Mouse (Mus musculus) right cerebral cortex, postnatal 14 days (tissue): Measurements from ENCODE around the gene Eif4e1b.
A peak's percentile ranks its signal among the peaks of the same experiment; 100 is the strongest.

Experiments
- DNase-seq: peaks from one replicate; pipeline ENCODE4 v3.0.0; 2022

Eif4e1b gene

DNA sequence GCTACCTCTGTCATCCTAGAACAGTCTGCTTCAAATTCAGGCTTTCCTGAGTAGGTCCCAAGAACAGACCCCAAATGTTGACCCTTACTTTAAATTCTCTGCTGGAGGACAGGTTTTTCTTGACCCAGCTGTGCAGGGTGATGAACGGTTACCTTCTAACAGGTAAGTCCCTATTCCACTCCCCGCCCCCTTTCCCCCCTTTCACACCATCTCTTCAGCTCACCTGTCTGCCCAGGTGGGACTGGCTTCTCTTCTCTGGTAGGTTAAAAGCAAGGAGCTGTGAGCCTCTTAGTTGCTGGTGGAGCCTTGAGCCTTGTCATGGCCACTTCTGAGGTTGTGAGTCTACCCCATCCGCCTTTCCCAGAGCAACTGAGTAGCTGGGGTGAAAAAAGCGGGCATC, at the start of gene Eif4e1b:
TSS of gene Eif4e1b (plus strand) at position 301 of the 400 bp plus-strand sequence.
- DNase-seq: no peak

DNA sequence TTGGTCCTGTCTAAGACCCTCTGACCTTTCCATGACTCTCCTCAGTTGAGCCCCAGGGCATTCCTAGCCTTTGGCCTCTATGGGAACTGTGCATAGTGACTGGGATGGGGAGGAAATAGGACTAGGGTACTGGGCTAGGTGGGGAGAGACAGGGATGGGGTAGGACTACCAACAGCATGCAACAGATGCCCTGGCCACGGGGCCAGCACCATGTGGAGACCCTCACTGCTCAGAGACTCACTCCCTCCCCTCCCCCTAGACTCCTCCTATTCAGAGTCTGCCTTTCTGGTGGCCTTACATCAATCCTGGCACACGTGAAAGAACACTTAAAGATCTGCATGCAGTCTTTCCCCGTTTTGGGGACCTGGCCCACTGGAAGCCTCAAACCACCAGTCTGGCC, 46.9 kb upstream of the Eif4e1b start:
- DNase-seq: no peak

DNA sequence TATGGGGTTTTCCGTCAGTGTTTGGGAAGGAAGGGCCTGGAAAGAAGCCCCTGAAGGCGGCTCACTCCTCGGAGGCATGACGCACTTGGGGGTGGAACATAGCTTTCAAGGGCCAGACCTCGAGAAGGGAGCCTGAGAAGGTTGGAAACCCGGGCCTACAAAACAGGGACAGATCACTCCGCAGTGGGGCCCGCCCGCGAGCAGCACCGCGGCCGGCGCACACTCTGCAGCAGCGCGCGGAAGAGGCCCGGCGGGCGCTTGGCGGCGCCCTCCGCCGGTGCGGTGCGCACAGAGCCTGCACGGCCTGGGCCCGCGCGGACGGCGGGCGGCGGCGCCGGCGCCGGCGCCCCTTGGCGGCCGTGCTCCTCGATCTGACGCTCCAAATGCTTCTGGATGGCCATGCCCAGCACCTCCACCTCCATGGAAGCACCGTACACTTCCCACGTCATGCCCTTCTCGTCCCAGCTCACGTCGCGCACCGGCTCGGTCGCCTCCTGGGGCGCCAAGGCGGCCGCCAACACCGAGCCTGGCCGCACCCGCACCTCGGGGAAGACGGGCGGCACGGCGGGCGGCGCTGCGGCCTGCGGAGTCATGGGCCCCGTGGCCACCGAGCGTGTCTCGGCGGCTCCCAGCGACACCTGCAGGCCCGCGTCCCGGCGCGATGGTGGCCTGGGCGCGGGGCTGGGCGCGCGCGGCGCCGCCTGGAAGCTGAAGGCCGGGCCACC, 46.1 kb upstream of the Eif4e1b start:
- no peak for DNase-seq

DNA sequence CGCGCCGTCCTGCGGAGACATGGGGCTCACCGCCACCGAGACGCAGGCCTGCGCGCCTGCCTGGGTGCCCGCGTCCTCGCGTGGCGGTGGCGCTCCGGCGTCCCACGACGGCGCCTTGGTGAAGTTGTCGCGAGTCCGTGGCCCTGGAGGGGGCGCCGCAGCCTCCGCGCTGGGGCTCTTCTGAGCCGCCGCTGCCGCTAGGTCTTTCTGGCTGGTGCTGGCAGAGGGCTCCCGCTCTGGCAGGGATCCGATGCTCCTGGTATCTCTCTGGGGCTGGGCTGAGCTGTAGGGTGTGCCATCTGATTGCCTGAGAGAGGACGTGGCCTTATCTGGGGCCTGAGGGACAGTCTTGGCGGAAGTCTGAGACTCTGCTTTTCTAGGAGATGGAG, 45.6 kb upstream of the Eif4e1b start:
- peak; percentile 53 for DNase-seq

DNA sequence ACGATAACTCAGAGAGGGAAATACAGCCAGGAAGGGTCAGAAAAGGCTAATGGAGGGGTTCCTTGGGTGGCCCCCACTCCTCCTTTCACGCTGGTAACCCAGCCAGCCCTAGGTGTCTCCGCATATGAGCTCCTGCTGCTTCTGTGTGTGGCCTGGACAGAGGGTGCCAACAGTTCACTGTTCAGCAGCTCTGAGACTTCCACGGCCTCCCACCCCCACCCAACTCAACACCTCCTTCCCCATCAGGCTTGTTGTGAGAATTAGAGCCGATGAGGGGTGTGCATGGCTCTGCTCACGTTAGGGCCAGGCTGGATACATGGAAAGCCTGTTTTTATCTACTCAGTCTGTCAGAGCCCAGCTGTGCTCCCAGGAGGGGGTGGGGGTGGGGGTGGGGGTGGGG, 37.7 kb upstream of the Eif4e1b start:
- no peak for DNase-seq

DNA sequence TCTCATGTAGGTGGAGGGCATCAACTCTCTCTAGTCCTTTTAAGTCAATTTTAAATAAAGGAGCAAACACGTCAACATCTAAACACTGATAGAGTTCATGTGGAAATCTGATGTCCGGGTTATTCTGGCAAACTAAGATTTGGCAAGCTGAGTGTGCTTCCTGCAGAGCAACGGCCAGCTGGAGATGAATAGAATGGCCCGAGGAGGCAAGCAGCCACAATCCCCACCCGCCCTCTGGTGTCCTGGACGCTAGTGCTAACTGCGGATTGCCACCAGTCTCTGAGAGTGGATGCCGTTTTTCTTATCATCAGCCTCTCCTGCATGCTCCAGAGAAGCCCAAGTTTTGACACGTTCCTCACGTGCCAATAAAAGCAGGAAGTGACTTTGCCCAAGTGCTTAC, 36.9 kb upstream of the Eif4e1b start:
- no peak for DNase-seq

DNA sequence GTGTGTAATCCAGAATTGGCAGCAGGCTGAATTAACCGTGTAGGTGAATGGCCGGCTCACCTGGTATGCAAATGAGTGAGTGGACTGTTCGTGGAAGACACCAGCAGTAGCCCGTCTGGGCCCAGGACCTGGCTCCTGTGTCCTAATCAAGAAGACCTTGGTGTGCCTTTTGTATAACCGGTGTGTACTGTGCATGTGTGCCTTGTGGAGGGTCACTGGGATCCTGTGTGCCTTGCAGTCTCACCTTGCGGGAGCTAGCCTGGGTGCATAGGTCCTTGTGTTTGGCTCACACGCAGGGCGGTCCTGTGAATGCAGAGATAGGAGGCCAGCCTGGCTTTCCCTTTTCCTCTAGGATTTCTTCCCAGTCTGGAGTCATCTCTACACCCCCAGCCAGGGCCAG, 35.6 kb upstream of the Eif4e1b start:
- no peak for DNase-seq

DNA sequence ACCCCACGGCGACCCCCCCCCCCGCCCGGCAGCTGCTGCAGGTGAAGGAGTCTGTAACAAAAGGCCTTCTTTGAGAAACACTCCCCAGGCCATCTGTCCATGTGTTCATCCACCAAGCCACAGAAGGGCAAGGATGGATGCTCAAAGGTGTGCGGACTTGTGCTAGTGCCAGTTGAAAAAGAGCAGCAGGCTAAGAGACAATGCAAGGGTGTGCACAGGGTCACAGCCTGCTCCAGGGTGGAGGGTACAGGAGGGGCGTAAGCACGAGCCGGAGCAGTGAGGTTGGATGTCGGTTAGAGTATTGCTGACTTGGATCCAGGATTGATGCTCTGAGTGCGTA, 35.1 kb upstream of the Eif4e1b start:
- DNase-seq: no peak

DNA sequence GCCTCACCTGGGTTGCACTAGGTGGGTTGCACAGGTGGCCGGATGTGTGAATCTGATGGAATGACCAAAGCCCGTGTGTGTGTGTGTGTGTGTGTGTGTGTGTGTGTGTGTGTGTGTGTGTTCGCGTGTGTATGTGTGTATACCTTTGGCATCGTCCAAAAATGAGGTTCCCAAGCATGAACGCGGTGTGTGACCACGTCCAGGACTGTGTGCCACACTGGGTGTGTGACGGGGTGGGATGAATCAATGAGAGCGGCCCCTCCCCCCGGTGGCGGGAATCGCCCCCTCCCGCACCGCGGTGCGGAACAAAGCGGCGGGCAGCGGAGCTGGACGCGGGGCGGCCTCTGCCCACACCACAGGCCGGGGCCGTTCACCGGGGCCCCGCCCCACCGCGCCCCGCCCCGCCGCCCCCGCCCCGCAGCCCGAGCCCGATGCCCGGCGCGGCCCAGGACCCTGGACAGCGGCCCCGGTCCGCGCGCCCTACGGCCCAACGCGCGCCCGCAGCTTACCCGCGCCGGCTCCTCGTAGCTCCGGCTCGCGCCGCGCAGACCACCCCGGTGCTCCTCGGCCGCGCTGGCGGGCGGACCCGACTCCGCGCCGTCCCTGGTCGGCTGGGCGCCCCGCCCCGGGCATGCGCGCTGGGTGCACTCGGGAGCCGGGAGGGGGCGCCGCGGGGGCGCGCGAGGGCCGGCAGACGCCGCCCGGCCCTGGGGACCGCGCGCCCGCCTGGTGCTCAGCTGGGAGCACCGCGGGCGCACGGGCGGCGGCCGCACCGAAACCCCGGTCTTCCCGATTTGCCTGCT, 34.5 kb upstream of the Eif4e1b start:
- peak; percentile 78 for DNase-seq

DNA sequence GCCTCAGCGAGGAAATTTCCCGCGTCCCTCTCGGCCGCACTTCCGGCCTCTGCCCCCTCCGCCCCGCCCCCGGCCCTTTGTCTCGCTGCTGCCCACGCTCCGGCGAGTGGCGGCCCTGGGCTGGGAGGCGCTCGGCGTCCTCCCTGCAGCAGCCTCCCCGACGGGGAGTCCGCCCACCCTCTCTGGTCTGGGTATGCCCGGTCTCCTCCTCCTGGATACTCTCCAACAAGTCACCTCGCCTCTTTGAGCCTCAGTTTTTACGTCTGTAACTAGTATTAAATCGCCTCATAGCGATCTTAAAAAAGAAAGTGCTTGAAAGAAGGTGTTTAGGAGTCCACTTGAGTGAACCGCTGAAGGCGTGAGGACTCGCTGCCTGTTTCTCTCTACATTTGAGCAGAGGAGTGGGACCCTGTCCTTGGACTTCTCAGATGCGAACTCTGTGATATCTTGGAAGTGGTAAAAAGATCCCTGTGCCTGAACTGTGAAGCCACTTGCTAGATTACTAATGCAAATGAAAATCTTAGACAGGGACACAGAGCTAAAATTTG, 33.9 kb upstream of the Eif4e1b start, which contains the start of gene Gprin1:
TSS of gene Gprin1 (minus strand) at position 11 of the 548 bp plus-strand sequence.
- DNase-seq: no peak

DNA sequence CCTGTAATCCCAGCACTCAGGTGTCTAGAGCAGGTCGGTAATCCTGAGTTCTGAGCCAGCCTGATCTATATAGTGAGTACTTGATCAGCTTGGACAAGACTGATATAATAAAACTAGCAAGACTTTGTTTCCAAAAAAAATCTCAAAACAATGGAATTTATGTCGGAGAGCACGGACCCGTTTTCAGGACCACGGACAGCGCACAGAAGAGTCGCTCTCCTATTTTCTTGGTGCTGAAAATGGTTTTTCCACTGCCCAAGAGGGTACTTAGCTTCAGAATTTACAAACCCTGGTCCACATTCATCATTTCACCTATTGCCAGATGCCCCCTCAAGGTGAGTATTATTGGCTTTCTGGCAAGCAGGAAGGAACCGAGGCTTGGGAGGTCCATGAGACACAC, 33.1 kb upstream of the Eif4e1b start:
- DNase-seq: no peak

DNA sequence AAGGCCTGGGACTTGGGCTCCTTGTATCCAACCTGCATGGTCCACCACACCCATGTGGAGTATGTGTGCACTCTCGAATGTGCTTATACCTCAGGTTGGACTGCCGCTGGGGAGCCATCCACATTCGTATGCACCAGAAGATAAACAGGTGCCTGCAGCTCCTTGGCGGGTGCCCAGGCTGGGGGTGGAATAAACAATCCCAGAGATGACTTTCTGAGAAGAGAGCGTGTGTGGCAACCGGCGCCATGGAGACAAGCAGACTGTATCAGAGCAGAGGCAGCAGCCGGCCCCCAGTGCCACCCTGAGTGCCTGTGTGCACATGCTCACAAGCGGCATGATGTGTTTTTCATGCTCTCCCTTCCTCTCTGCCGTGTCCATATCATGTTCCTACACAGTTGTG, 31.1 kb upstream of the Eif4e1b start:
- peak; percentile 89 for DNase-seq

DNA sequence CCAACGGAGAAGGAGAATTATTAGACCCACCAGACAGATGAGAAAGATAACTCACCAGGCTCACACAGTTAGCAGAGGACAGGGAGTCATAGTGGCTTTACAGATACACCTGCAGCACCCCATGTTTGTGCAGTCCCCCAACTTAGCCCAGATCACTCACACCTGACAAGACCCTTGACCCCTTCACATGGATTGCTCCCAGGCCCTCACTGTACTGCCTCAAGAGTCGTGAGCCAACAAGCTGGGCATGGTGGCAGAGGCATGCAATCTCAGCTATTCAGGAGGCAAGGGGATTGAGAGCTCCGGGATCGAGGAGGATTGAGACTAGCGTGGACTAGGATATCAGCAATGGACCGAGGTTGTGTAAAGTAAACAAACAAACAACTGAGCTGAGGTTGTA, 30.1 kb upstream of the Eif4e1b start:
- DNase-seq: no peak

DNA sequence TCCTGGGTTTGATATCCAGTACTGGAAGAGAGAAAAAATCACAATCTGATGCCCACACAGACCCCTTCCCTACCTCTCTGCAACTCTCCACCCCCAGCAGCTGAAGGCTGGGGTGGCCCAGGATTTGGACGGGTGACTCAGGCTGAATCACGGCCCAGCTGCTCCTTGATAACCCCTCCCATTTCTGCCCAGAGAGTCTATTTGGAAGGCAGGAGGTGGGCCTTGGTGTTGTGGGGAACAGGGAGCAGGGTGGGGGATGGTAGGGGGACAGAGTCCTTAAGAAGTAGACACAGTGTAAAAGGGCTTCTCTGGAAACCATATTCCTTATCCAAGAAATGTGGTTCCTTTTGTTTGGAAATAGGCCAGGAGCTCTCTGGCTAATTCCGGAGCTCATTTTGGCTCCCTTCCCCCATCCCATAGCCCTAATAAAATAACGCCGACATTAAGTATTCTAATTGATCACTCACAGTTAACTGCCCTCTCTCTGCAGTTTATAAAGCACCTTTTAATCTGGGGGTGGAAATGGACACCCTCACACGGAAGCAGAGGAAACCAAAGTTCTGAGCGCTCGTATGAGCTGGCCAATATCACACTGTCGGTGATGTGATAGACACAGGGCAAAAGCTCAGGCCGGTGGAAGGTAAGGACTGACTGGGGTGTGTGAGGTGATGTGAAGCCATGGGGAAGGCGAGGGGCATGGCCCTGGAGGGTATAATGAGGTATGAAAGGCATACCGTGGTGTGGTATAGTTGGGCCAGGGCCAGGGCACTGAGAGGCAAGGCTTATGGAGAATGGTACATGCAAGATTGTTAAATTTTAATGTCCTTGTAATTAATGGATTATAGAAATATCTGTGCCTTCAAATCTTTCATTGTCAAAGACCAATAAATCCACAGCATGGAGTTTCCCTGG, 29.4 kb upstream of the Eif4e1b start:
- no peak for DNase-seq

DNA sequence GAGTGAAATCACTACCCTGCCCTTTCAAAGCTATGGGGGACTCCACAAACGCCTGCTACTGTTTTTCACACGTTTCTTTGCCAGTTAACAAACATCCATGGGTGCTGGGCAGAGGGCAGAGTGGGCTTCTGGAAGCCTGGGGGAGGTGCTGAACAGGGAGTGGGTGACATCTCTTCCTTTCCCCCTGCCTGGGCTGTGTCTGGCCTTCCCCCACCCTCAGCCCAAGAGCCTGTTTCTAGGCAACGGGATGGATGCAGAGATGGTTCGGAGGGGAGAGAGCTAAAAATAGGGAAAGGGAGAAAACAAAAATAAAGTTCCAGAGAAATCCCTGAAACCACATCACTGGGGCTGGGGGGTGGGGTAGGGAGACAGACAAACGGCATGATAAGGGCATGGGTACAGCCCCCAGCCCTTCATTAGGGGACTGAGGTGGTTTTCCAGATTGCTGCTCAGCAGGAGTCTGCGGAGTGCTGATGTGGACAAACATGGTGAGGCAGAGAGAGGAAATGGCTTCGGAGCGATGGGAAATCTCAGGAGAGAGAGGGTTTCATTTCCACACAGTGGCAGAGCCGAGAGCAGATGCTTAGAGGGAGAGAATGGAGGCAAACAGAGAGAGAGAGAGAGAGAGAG, 28.5 kb upstream of the Eif4e1b start:
- no peak for DNase-seq

DNA sequence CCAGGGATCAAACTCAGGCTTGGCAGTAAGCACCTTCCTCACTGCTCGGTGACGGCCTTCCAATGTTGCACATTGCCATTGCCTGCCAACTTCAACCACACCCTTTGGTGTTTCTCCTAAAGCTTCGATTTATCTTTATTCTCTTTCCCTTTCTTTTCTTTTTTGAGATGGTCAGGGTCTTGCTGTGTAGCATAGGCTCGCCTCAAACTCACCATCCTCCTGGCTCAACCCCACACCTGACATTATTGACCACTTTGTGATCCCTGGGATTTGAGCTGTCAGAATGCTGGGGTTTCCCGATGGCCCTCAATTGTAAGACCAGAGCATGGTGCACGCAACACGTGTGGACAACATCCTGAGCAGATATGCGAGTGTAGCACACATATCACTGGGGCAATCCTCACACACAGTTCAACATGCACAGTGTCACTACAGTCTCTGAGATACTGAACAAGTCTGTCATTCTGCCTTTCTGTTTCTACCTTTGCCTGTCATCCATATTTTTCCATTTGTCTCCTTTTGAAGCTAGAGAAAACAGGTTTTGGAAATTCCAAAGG, 27.6 kb upstream of the Eif4e1b start:
- DNase-seq: no peak

DNA sequence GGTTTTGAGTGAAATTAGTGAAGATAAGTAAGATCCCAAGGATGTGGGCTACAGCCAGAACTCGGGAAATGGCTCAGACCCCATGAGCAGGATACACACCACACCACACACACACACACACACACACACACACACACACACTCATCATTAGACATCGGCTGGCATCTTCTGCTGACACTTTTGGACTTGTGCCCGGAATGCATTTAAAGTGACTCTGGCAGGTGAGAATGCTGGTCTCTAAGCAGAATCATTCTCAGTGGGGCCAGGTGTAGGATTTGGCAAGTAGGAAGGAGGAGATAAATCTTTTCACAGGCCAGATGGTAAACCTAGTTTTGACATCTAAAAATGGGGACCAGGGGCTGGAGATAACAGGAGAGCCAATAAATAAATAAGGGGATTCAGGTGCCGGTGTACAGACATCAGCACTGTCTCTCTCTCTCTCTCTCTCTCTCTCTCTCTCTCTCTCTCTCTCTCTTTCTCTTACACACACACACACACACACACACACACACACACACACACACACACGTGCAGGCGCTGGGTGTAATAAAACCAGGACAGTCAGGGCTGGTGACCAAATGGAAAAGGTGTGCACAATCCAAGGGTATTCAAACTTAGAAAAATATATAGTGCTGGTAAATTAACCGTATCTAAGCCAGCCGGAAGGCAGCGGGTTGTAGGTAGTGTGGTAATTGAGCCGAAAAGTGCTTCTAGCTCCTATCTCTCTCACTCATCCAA, 26.5 kb upstream of the Eif4e1b start:
- DNase-seq: peak; percentile 67

DNA sequence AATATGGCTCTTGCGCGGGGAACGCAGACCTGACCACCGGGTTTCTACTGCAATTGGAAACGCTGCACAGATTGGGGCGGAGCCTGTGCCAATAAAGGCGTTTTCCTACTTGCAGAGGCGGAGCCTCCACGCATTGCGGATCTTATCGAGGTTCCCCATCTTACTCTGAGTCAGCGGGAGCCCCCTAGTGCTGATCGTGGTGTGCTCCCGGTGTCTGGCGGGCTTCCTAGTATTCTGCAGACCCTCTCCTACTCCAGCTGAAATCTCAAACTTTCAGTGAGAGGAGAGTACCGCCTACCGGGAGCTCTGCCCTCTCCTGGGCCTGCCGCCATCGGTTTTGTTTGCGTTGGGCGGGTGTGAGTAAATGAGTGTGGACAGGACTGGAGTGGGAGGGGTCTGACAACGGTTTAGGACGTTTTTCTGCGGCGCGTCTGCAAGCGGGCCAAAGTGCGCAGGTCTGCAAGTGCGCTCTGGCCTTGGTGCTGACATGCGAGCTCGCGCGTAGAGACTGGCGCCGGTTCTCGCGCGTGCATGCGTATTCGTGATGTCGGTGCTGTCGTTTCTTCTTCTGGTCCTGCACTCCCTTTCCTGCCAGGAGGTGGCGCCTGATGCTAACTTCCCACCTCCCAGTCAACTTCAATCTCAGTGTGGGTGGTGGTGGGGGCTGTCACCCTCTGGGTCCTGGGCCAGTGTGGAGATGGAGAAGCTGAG, 25.6 kb upstream of the Eif4e1b start:
- DNase-seq: peak; percentile 92

DNA sequence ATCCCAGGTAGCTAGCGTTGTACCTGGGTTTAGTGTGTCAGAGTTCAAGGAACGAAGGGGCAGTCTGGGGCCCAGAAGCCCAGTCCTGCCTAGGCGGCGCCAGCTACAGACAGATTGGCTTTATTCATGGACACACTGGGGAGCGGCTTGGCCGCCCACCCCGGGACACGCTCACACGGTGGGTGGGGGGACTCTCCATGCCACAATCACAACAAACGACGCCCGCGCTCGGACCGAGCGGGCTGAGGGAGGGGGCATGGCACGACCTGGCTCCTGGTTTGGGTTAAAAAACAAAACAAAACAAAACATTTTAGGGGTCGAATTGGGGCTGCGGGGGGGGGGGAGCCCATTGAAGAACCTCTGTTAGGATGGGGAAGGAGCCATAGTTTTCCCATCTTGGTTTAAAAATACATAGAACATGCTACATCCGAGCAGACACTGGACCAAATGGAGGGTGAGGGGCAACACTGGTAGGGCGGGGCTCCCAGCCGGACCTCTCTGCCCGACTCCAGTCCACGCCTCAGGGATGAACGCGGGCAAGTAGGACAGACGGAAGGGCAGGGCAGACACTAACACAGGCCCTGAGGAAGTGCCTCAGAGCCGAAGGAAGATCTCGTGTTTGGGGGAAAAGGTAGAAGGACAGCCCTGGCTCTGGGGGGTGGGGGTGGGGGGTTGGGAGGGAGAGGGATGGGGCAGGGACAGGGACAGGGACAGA, 24.9 kb upstream of the Eif4e1b start:
- no peak for DNase-seq

DNA sequence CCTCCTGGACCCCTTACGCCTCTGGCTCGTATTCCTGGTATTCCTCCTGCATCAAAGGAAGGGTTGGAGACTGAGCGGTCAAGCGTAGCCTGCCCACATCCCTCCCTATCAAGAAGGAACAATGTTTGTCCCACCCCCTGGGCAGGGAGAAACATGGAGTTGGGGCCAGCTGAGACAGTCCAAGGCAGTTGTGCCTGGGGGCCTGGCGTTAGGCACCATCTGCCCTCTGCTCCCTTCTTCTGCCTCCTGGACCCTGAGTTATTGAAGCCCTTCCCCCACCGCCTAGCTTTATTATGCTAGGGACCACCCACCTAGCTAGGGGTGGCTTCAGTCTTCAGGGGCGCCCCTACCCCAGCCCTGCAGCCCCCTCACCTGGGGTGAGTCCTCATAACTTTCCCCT, 24.3 kb upstream of the Eif4e1b start:
- DNase-seq: no peak
